Mouse (Mus musculus) lung, adult 2 months (tissue): ENCODE results near the gene Snx7. TPM values are rescaled to one million over a fixed set of nuclear protein-coding genes. Genes with fewer than 3 reads are reported as not detected.

Experiments used
- DNase-seq: peaks from one replicate; pipeline ENCODE4 v3.0.0; 2022
- H3K4me1 ChIP-seq: fragments of 200-500 bp; 2 replicates; pipeline ENCODE4 v1.6.1; 2011; ENCODE audit warnings: low read length; ENCODE audit not compliant: control insufficient read depth, insufficient read depth
- H3K4me3 ChIP-seq: fragments of 200-500 bp; replicated peaks from 2 replicates; pipeline ENCODE3; 2011; ENCODE audit warnings: low read depth, mild to moderate bottlenecking, control low read depth, low read length; ENCODE audit errors: extremely low read depth
- CTCF ChIP-seq: fragments of 200-500 bp; IDR thresholded peaks from 2 replicates; pipeline ENCODE4 v1.5.1; 2011; ENCODE audit warnings: mild to moderate bottlenecking, low read length, control low read depth; ENCODE audit not compliant: insufficient read depth
- POLR2A ChIP-seq: fragments of 200-500 bp; IDR thresholded peaks from 2 replicates; pipeline ENCODE4 v1.6.1; 2011; ENCODE audit warnings: low read depth, mild to moderate bottlenecking, control low read depth, low read length, borderline replicate concordance; ENCODE audit errors: extremely low read depth
- WGBS: fragments of 180-500 bp; shearing (Covaris S2); methylation state at CpG from one replicate; pipeline ENCODE4 v1.1.7; 2018; 5-methylcytosine and 5-hydroxymethylcytosine counted together
- polyA plus RNA-seq: library from polyadenylated mRNA; depleted of rRNA; stranded (reverse); fragments of >200 nt; gene quantifications from 2 replicates; pipeline ENCODE4 v1.2.3, GENCODE M21; 2012

Snx7 gene
- polyA plus RNA-seq, 1 experiment: 22.5 TPM

GRCm38 (mm10) chr3:117751665-117752064, 117.1 kb downstream of the Snx7 start:
- no peak for TF ChIP-seq POLR2A
- TF ChIP-seq CTCF: no peak
- no peak for DNase-seq
- no peak overlapping the region for H3K4me3 ChIP-seq
- H3K4me1 ChIP-seq: no peaks in the 10 kb centered on the region
- 67% methylated on average over 2 of the region's 2 CpGs for WGBS

GRCm38 (mm10) chr3:117749256-117749655, 119.5 kb downstream of the Snx7 start:
- Histone ChIP-seq H3K4me1 (no peaks in the 10 kb centered on the region), H3K4me3 (no peak overlapping the region)
- DNase-seq: no peak
- TF ChIP-seq POLR2A (no peak), CTCF (no peak)
- WGBS: 82% methylated on average over 3 of the region's 3 CpGs

- WGBS: 55% methylated on average over 5 of the region's 5 CpGs
- Histone ChIP-seq H3K4me3 (no peak overlapping the region), H3K4me1 (no peaks in the 10 kb centered on the region)
- TF ChIP-seq POLR2A: no peak
- TF ChIP-seq CTCF: no peak
- DNase-seq: no peak
Measured at GRCm38 (mm10) chr3:117739760-117740159, 129.0 kb downstream of the Snx7 start.

DNA sequence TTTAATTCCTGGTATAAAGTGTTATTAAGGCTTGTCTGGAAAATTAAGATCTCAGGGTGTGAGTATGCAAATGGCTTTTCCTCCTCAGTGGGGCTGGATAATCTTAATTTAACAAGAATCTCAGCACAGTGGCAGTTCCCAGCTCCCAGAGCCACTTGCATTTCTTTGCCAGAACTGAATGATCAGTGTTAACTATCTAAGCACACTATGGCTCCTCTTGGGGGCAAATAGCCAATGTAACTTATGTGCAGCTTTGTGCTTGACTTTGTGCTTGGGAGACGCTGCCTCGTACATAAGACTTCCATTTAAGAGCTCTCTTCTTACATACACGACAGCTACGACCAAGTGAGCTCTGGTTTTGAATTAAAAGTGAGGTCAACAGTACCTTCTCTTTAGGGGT, 136.1 kb downstream of the Snx7 start:
- DNase-seq: no peak
- WGBS: 78% methylated on average over 4 of the region's 4 CpGs
- no peak overlapping the region for H3K4me3 ChIP-seq
- TF ChIP-seq CTCF: no peak
- TF ChIP-seq POLR2A: no peak
- H3K4me1 ChIP-seq: no peaks in the 10 kb centered on the region
